Mouse (Mus musculus) inflammation-experienced regulatory T-cells, adult 6 months (primary cell): ENCODE results near the gene Gchfr. TPM values are rescaled to one million over a fixed set of nuclear protein-coding genes. Genes with fewer than 3 reads are reported as not detected.

Source experiments
- ATAC-seq: one replicate; pipeline ENCODE4 v1.8.0; 2017
- polyA plus RNA-seq, 3 experiments: library from polyadenylated mRNA; unstranded; fragments of 100-300 nt; shearing (Covaris generic); gene quantifications; one replicate each; pipeline ENCODE4 v1.2.1; 2017

Gene Gchfr
- polyA plus RNA-seq, 3 experiments from 2014 or later = 0.58 TPM; not detected in 2

DNA sequence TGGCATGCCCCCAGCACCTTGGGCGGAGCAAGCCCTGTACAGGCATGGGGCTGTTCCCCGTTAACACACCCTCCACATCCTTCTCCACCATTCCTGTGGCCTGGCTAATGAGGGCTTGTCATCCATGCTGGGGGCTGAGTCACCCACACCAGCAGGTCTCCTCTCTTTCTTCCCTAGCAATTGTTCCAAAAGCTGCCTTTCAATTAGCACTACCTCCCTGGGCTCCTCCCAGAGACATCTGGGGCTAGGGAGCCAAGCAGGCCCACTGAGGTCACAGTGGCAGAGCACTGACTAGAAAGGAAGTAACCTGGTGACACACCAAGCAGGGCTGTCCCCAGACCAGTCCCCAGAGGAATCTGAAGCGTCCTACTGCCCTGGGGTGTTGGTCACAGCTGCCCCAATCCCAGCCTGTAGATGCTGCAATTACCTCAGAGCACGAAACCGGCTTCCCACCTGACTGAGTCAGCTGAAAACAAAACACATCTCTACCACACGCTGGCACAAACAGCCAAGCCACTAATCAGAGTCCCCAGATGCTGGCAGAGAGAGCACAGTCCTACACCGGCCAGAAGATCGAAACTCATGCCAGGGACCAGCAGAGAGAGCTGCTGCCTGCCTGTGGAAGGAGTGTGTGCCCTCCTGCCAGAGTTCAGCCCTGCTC is 6.5 kb downstream of the Gchfr start, which contains the start of gene Gm14137:
TSS of gene Gm14137 (plus strand) at position 519 of the 661 bp plus-strand sequence.
- no peak for ATAC-seq

GRCm38 (mm10) chr2:119174866-119175265 is 7.3 kb downstream of the Gchfr start:
- no peak for ATAC-seq

DNA sequence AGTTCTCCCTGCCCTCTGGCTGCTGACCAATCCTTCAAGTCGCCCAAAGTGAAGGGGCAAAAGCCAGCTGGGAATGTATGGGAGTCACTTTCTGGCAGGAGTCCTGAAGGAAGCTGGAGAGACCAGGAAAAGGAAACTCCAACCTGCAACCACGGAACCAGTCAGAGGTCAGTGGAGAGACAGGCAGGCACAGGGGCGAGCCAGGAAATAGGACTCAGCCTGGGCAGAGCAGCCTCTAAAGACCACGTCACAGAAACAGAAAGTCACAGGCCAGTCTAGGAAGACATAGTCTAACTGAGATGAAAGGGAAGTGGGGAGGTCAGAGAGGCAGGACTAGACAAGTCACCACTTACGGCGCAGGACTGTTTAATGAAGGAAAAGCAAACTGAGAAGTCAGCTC is 8.0 kb downstream of the Gchfr start:
- no peak for ATAC-seq

DNA sequence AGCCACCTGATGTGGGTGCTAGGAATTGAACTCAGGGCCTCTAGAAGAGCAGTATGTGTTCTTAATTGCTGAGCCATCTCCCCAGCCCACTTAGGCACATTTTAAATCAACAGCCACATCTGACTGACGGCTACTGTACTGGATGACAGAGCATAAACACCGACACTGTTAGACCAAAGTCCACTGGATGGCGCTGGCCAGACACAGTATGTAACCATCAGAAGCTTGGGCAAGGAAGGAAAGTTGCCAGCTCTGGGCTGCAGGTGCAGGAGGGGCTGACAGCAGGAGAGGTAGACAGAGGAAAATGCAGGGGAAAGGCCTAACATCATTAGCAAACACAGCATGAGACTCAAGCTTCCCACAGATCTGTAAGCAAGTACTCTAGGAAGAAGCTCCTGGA is 9.2 kb downstream of the Gchfr start:
- ATAC-seq = no peak

GRCm38 (mm10) chr2:119177384-119177939 is 9.9 kb downstream of the Gchfr start:
- ATAC-seq = no peak

DNA sequence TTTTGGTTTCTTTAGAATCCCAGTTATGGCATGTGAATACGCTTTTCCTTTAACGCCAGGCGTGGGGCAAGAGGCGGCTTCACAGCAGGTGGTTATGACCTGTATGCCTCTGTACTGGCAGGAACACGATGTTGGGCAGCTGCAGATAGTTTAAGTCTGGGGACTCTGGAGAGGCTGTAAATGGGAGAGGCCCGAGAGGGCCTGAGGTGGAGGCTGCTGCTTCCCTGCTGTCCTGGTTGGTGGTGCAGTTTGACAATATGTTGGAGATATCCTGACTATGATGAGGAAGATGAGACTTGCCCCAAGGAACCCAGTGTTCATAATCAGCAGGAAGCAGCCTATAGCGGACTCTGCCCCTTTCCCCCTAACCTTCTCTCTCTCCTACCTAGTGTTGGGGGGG is 15.3 kb downstream of the Gchfr start:
- ATAC-seq = no peak

GRCm38 (mm10) chr2:119189029-119189710 is 21.6 kb downstream of the Gchfr start:
- ATAC-seq = peak; percentile 95

- ATAC-seq = no peak
These were observed 23.4 kb downstream of the Gchfr start for GRCm38 (mm10) chr2:119190969-119191368.

DNA sequence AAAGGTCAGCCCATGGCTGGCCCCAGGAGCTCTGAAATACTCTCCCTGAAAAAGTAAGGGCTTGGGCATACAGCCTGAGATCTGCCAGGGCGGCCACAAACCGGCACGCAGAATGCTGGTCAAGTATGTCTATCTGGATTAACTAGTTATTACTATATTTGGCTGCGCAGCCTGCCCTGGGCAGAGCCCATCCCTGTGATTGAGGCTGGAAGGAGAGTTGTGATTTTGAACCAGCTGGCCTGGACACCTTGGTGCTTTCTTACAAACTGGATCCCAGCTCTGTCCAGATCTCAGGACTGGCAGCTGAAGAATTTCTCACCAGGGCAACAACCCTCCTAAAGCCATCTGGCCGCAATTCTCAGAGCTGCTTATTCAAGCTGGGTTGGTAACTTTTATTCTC is 26.6 kb downstream of the Gchfr start:
- no peak for ATAC-seq

DNA sequence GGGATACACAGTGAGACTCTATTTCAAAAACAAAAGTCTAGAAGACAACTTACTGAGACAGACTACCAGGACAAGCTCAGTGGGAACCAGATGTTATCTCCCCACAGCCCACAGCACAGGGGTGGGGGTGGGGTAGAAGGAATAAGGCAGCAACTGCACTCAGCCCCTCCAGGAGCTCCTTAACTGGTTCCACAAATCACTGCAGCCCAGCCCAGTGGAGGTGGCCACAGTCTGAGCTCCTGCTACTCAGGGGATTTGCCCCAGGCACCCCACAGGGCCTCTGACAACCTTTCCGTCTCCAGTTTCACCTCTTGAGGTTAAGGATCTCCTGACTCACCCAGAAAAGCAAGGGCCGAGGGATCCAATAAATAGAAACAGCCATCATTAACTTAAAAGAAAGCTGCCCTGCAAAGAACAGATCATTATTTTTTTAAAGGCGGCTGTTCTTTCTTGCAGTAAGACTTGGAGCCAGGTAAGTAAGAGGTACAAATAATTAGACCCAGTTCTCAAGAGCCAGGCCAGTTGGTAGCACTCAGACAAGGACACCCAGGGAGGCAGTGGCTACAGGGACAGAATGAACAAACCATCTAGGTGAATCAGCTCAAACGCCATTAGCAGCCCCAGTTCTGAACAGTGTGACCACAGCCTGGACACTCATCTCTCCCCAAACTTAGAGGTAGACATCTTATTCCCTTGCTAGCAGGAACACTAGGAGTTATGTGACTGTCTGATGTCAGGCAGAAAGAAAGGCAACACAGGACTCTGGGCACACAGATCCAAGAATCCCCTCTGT is 28.9 kb downstream of the Gchfr start:
- ATAC-seq = no peak

GRCm38 (mm10) chr2:119197493-119197892 is 29.9 kb downstream of the Gchfr start:
- no peak for ATAC-seq

GRCm38 (mm10) chr2:119198049-119198448 is 30.5 kb downstream of the Gchfr start:
- ATAC-seq = no peak

GRCm38 (mm10) chr2:119198934-119199333 is 31.4 kb downstream of the Gchfr start:
- ATAC-seq = no peak

- no peak for ATAC-seq
These were observed 35.4 kb downstream of the Gchfr start for GRCm38 (mm10) chr2:119202914-119203453.

GRCm38 (mm10) chr2:119203871-119204460 is 36.4 kb downstream of the Gchfr start:
- ATAC-seq = no peak

DNA sequence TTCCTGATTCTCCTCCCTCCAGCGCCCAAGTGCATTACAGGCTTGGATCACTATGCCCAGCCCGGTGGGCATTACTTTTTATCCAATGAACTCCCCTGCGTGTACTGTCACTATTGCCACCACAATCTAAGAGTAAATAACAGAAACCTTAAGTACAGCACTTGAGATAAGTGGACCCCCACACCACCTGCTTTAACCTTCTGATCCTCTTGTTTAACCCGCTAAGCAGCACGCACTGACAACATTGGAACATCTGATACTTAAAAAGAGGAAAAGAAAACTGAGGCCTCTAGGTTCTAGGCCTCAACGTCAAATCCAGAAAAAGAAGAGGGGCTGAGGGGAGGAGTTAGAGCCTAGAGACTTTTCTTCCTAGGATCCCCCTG is 40.4 kb downstream of the Gchfr start:
- no peak for ATAC-seq

DNA sequence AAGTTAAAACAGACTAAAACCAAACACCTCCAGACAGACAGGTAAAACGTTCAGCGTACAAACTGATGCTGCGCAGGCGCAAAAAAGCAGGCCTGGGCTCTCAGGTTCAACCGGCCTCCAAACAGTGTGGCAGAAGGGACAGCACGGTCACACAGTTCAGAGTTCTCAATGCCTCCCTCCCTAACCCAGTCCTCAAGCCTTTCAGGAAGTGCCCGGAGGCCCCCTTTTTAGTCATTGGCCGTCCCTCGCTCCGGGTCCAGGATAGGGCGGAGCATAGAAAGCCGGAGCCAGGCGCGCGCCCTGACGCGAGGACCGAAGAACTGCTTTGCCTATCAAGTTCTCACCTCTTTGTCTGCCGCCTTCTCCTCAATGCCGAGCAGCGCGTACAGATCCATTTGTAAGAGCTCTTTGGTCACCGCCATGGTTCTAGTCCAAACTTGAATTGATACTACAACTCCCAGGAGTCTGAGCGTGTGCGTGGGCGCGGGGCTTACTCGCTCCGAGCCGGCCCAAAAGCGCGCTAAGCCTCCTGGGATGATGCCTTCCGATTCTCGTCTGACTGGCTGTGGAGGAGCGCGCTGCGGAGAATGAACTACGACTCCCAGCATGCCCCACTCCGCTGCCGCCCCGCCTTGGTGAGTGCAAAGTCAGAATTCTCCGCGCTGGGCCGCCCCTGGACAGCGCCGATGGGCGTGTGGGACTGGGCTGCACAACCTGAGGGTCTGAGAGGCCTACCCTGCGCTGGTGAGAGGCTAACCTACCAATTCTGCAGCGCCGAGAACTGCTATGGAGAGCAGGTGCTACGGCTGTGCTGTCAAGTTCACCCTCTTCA is 41.0 kb downstream of the Gchfr start, which contains the start of the genes Zfyve19 and Dnajc17:
TSS of gene Zfyve19 (plus strand) at position 274 of the 832 bp plus-strand sequence.
TSS of gene Dnajc17 (minus strand) at position 452 of the 832 bp plus-strand sequence.
- ATAC-seq = peak; percentile 98

DNA sequence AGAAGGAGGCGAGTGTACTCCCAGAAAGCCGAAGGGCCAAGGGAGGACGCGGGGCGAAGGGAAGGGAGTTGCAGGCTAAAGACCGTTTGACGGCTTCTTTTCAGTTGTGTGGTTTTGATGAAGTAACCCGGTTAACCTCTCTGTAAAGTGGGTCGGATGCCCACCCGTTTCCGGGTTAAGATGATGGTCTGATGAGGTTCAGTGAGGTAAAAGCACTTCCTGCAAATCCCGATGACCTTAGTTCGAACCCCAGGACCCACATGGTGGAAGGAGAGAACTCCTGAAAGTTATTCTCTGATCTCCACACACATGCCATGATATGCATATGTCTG is 41.6 kb downstream of the Gchfr start:
- peak; percentile 12 for ATAC-seq
